Mouse (Mus musculus) forebrain, embryonic 16.5 days (tissue): ENCODE measurements at regions not wholly inside any gene's neighbourhood (a gene's known extent, or its start where the extent isn't known, plus 50 kb on each side); places are given as distances from the start of the nearest gene placed in this dataset.

Experiments used
- ATAC-seq: fragments of 200-750 bp; cut with Nextera tagmentation; 2 replicates; pipeline ENCODE4 v1.8.0; 2017; ENCODE audit warnings: mild to moderate bottlenecking, moderate library complexity
- H3K27ac ChIP-seq: fragments of 300-500 bp; sonication (generic); 2 replicates; pipeline ENCODE4 v1.5.1; 2014; ENCODE audit warnings: low read length, control low read depth
- H3K27me3 ChIP-seq: fragments of 300-500 bp; sonication (generic); replicated peaks from 2 replicates; pipeline ENCODE4 v1.6.1; 2014; ENCODE audit warnings: low read length; ENCODE audit not compliant: control insufficient read depth, insufficient read depth
- H3K36me3 ChIP-seq: fragments of 300-500 bp; sonication (generic); 2 replicates; pipeline ENCODE4 v1.6.1; 2014; ENCODE audit not compliant: control insufficient read depth, insufficient read depth
- H3K4me1 ChIP-seq: fragments of 300-500 bp; sonication (generic); replicated peaks from 2 replicates; pipeline ENCODE4 v1.6.1; 2014; ENCODE audit warnings: low read length; ENCODE audit not compliant: control insufficient read depth, insufficient read depth
- H3K4me2 ChIP-seq: fragments of 300-500 bp; sonication (generic); 2 replicates; pipeline ENCODE4 v1.6.1; 2014; ENCODE audit warnings: mild to moderate bottlenecking, low read length, control low read depth
- H3K4me3 ChIP-seq: fragments of 300-500 bp; sonication (generic); replicated peaks from 2 replicates; pipeline ENCODE4 v1.5.1; 2014; ENCODE audit warnings: mild to moderate bottlenecking, low read length, control low read depth
- H3K9ac ChIP-seq: fragments of 300-500 bp; sonication (generic); replicated peaks from 2 replicates; pipeline ENCODE4 v1.6.1; 2014; ENCODE audit warnings: low read depth, low read length, control low read depth
- H3K9me3 ChIP-seq: fragments of 300-500 bp; sonication (generic); 2 replicates; pipeline ENCODE4 v1.6.1; 2016; ENCODE audit warnings: low read length; ENCODE audit not compliant: control insufficient read depth
- WGBS: fragments of 180-500 bp; shearing (Covaris S2); extraction: QIAGEN DNeasy Blood & Tissue Kit; methylation state at CpG from one replicate; pipeline ENCODE4 v1.1.7; 2014; 5-methylcytosine and 5-hydroxymethylcytosine counted together

- Histone ChIP-seq H3K4me2 (no peak overlapping the region), H3K9me3 (no peaks in the 10 kb centered on the region), H3K27ac (no peak overlapping the region), H3K9ac (no peak overlapping the region), H3K36me3 (no peaks in the 10 kb centered on the region), H3K27me3 (no peaks in the 10 kb centered on the region), H3K4me3 (no peak overlapping the region), H3K4me1 (no peaks in the 10 kb centered on the region)
- WGBS, result 90% methylated on average over 1 of the region's 1 CpGs
- no peak for ATAC-seq
Observed at GRCm38 (mm10) chr4:96895223-96895622, 110.2 kb upstream of the Gm12695 start.

GRCm38 (mm10) chr4:96881077-96881476 lies 96.1 kb upstream of the Gm12695 start:
- Histone ChIP-seq H3K27me3 (no peaks in the 10 kb centered on the region), H3K9ac (no peak overlapping the region), H3K4me3 (no peak overlapping the region), H3K36me3 (no peaks in the 10 kb centered on the region), H3K9me3 (no peaks in the 10 kb centered on the region), H3K27ac (no peak overlapping the region), H3K4me1 (no peaks in the 10 kb centered on the region), H3K4me2 (no peak overlapping the region)
- no peak for ATAC-seq
- 81% methylated on average over 2 of the region's 2 CpGs for WGBS

GRCm38 (mm10) chr4:96878016-96878415 lies 93.0 kb upstream of the Gm12695 start:
- H3K4me2 ChIP-seq, result no peak overlapping the region
- H3K9me3 ChIP-seq, result no peaks in the 10 kb centered on the region
- no peaks in the 10 kb centered on the region for H3K36me3 ChIP-seq
- H3K27me3 ChIP-seq, result no peaks in the 10 kb centered on the region
- H3K4me3 ChIP-seq, result no peak overlapping the region
- WGBS, result 86% methylated on average over 1 of the region's 1 CpGs
- no peaks in the 10 kb centered on the region for H3K4me1 ChIP-seq
- no peak overlapping the region for H3K27ac ChIP-seq
- ATAC-seq, result no peak
- no peak overlapping the region for H3K9ac ChIP-seq

GRCm38 (mm10) chr4:96874644-96875043 lies 89.7 kb upstream of the Gm12695 start:
- Histone ChIP-seq H3K4me2 (no peak overlapping the region), H3K9me3 (no peaks in the 10 kb centered on the region), H3K9ac (no peak overlapping the region), H3K4me1 (no peaks in the 10 kb centered on the region), H3K36me3 (no peaks in the 10 kb centered on the region), H3K4me3 (no peak overlapping the region), H3K27ac (no peak overlapping the region), H3K27me3 (no peaks in the 10 kb centered on the region)
- ATAC-seq, result no peak

- peak; percentile 64 for ATAC-seq
- Histone ChIP-seq H3K9me3 (no peaks in the 10 kb centered on the region), H3K36me3 (no peaks in the 10 kb centered on the region), H3K4me1 (no peaks in the 10 kb centered on the region), H3K9ac (no peak overlapping the region), H3K27me3 (no peaks in the 10 kb centered on the region), H3K27ac (no peak overlapping the region), H3K4me3 (no peak overlapping the region), H3K4me2 (no peak overlapping the region)
- WGBS, result 43% methylated on average over 3 of the region's 3 CpGs
Observed at GRCm38 (mm10) chr4:96845170-96845569, 60.2 kb upstream of the Gm12695 start.
